Mouse (Mus musculus) mature B cell (primary cell): Measurements from ENCODE around the gene Clip3.

ENCODE experiments used
- in situ Hi-C: fragments of 300-500 bp; cut with MboI; formaldehyde crosslinking; loops from 2 replicates; pipeline ENCODE4 v1.14.3; 2019

Gene Clip3

DNA sequence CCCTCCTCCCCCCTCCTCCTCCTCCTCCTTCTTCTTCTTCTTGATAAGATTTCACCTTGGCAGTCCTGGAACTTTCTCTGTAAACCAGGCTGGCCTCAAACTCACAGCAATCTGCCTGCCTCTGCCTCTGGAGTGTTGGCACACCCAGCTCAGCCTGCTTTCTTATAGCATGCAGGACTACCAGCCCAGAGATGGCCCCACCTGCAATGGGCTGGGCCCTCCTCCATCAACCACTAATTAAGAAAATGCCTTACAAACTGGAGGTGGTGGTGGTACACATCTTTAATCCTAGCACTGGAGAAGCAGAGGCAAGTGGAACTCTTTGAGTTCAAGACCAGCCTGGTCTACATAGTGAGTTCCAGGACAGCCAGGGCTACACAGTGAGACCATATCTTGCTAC, 34.9 kb downstream of the Clip3 start:
- in situ Hi-C loops = no loop called here

DNA sequence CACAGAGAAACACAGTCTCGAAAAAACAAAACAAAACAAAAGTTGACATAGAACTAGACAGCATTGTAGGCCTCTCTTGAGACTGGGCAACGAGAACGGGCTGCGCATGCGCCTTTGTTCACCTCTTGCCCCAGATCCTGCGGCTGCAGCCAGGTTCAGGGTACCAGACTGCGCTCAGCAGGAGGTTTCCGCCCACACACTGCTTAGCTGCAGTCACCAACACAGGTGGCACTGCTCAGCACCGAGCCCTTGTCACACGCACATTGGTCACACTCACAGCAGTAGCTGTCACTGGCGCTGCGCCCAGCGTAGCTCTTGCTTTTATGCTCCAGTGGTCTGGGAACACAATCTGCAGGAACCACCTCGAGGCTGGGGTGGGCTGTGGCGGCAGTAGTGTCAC, 35.6 kb downstream of the Clip3 start:
- in situ Hi-C loops = no loop called here

DNA sequence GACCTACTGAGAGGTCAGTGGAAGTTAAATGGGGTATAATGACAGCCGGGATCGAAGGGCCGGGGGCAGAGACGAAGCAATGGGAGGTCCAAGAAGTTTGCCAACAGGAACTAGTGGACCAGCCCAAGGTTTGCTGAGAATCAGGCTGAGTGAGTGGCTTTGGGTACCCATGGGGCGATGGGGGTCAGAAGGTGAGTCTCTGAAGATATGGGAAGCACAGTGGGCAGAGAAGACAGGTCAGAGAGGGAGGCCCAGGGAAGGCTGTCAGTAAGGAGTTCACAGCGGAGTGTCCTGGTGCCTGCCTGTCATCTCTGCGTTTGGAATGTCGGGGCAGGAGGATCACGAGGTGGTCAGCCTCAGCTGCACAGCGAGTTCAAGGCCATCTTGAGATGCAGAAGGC, 36.9 kb downstream of the Clip3 start:
- in situ Hi-C loops = no loop called here

DNA sequence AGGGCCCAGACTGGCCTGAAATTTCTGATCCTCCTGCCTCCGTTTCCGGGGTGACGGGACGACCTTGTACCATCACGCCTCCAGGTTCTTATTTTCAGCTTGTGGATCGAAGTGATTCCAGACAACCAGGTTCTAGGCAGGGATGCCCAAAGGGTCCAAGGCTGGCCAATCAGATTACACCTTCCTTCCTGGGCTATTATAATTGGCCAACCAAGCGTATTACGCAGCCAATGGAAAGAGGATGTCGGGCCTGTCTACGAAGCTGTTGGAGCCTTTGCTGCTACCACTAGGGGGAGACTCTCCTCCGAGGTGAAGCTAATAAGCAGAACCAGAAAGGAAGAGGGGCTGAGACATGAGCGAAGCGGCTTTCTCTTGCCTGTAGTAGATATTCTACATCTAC, 40.4 kb downstream of the Clip3 start:
- in situ Hi-C loops = no loop called here

DNA sequence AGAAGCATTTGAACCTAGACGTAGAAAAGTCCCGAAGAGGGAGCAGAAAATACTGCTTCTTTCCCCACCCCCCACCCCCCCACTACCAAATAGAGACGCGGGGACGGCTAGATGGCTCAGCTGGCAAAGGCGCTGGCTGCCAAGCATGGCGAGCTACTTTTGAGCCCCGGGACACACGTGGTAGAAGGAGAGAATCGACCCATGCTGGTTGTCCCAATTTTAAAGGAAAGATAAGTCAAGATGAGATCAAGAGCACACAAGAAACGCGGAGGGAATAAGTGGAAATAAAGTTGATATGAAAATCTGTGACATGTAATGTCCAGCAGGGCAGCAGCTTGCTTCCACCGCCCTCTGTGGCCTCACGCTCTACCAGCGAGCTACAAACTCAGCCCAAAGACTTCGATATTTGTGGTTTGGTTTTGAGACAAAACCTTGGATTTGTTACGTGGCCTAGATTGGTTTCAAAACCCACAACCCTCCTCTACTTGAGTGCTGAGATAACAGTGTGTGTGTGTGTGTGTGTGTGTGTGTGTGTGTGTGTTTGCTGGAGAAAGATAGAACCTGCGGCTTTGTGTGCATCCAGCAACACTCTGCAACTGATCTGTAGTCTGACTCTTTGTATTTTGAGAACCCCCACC, 41.2 kb downstream of the Clip3 start:
- in situ Hi-C loops = no loop called here

DNA sequence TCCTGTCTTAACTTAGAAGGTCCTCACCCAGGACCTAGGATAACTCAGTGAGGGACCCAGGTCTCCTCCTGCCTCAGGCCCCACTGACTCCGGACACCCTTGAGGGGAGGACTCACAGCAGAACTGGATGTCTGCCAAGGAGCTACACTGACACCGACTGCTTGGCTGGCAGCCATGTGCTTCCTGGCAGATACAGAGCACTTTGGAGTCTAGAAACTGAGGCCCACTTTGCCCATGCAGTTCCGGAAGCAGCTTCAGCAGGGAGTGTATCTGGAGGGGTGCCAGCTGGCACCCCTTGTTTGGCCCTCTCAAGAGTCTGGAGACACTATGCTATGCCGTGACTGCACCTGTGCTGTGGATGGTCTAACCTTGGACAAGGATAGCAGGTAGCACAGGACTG, 41.9 kb downstream of the Clip3 start:
- in situ Hi-C loops = no loop called here

DNA sequence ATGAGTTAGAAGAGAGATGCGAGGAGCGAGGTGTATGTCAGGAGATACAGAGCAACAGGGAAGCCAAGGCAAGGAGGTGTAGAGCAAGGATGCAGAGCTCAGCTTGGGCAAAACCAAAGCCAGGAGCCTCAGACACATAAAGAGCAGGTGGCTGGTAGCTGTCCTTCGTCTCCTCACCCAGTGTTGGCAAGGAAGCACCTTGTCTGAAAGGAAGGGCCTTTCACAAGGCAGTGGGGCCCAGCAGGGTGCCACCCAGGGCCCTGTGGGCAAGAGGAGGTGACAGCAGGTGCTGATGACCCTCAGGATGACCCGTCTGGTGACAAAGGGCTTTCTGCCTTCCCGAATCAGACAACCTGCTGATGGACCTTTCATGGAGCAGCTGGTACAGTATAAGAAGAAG, 43.0 kb downstream of the Clip3 start:
- in situ Hi-C loops = no loop called here

DNA sequence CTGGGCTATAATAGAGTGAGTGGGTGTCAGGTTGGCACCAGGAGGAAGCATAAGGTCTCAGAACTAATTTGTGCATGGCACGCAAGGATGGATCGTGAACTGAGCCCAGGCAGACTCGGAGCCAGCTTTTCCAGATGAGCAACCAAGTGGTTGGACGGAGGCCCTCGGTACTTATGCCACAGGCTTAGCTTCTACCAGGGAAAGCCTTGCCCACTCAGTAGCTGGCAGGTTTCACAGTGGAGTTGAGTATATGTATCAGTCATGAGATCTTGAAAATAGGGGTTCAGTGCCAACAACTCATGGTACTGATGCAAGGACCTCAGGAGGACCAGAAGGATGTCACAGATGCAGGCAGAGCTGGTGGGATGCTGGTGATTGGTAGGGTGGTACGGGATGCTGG, 44.2 kb downstream of the Clip3 start:
- in situ Hi-C loops = no loop called here

DNA sequence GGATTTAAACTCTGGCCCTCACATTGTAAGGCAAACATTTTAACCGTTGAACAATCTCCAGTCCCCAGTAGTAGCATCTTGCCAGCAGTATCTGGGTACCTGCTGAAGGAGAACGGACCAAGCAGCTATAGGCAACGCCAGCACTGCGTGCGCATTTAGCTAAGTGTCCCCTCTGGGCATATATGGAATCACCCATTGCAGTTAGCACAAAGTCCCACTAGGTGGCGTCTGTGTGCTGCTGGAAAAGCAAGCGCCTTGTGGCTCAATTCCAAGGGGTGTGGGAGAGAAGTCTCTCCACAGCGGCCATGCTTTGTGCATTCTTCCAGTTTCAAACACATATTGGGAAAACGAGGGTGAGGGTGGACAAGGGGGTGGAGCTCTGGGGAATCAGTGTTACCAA, 44.9 kb downstream of the Clip3 start:
- in situ Hi-C loops = no loop called here

DNA sequence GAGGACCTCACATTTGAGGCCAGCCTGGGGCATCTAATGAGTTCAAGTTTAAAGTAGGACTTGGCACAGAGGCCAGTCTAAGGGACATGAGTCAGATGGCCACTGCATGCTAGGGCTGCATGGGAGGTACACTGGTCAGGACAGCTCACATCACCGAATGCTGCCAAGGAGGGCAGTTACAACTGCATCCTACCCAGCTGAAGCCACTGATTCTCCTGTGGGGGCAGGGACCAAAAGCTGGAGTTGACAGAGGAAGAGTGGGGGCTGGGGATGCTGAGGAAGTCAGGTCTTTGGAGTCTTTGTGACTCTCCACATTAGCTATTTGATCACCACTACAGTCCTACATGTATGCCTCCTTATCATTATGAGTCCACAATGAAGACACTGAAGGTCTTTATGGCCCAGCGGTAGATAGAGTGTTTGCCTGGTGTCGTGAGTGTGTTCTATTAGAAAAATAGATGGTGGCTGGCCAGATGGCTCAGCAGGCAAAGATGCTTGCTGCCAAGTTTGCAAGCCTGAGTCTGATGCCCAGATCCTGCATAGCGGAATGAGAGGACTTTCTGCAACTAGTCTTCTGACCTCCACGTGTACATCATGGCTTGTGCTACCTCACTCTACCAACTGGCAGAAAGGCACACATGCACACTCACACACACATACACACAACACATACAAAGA, 48.0 kb downstream of the Clip3 start:
- in situ Hi-C loops = no loop called here

DNA sequence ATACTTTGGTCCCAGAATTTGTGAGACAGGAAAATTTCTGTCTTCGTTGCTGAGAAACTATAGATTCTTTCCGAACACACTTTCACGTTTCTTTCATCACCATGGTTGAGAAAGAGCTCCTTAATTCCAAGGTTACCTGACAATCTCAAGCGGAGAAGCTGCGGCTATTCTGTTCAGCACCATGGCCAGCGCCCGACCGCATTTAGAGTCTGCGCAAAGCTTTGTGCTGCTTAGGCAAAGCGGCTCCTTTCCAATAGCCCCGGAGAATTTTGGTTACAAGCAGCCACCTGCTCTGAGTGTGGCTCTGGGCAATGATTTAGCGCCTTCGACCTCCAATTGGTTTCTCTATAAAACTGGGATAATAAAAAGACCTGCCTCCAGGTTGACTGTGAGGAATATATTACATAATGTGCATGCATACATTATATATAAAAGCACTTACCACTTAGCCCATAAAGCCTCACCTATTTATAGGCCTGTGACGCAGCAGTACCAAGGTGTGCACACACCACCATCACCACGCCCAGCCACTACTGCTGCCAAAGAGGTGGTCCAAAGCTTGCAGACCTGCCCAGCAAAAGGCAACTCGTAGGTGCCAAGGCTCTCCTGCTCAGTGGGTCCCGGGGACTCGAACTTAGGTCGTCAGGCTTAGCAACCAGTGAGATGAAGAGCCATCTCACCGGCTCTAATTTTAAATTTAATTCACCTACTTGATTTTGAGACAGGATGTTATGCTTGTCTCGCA, 55.3 kb downstream of the Clip3 start:
- in situ Hi-C loops = no loop called here

DNA sequence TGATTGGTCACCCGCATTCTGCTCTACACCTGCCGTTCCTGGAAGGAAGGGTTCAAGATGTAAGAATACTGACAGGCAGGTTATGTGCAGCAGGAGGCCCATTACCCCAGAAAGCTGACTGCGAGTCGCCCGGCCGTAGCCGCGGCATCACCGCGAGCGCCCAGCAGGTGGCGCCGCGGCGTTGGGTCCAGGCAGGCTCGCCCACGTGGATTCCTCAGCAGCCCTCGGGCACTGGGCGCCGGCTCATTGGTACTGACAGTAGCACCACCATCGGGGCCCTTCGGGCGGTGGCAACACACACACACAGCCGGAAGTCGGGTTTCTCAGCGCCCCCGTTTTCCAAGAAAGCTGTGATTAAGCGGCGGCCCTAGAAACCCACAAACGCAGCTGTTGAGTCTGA, 56.3 kb downstream of the Clip3 start:
- in situ Hi-C loops = no loop called here

DNA sequence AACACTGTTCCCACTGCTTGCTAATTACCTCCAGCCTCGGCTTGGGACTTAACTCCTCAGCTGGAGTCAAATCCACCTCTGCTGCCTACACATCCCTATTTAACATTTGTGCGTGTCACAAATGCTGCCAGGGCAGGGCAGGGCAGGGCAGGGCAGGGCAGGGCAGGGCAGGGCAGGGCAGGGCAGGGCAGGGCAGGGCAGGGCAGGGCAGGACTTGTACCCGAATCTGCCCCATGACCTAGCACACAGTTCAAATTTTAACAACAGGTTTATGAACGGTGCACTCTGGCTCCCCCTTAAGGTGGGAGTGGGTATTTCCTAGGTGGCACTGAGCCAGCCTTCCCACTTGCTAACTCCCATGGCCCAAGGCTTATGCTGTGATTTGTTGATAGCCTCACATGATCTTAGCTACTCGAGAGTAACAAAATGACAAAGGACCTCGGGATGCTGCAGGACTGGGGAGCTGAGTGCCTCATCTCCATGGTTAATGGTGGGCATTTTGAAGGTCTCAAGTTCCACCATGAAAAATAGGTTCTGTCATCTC, 61.8 kb downstream of the Clip3 start:
- in situ Hi-C loops = no loop called here

DNA sequence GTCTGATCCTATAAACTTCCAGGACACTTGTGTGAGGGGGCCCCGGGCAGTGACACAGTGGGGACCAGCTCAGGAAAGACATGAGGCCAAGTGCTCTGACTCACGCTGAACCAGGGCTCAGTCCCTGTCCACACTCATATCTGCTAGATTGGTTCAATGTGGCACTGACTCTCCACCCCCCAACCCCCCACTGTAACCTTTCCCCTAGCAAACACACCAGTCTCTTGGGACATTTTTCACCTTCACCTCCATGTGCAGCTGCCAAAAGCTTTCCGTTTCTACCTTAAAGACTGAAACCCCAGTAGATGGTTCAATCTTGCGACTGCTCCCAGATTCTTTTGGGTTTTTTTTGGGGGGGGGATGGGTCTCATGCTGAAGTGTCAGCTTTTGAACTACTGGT, 62.5 kb downstream of the Clip3 start:
- in situ Hi-C loops = no loop called here
